Mouse (Mus musculus) lung, postnatal 0 days (tissue): ENCODE measurements around the gene Esp34.

Source experiments
- CTCF ChIP-seq: IDR thresholded peaks from 2 replicates; pipeline ENCODE4 v1.5.1; 2016; ENCODE audit warnings: antibody characterized with exemption, mild to moderate bottlenecking
- EP300 ChIP-seq: IDR thresholded peaks from 2 replicates; pipeline ENCODE4 v1.6.1; 2016; ENCODE audit warnings: antibody characterized with exemption, mild to moderate bottlenecking, control low read depth

DNA sequence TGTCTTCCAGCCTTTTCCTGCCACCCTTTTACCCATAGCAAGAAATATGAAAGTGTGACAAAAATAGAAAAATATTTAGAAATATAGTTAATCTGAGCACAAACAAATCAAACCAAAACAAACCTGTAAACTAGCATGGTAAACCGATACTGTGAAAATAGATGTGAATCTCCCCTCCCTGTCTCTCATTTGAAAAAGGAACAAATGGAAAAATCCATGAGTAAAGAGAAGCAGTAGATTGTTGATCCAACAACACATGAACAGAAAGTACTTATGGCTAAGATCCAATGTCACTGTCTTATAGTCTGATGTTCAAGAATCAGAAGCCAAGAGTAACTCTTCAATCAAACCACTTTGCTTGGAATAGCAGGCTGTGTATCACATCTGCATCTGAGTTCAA is at the start of gene Esp34:
- TF ChIP-seq CTCF (no peak), EP300 (no peak)
